Mouse (Mus musculus) adrenal gland (tissue): ENCODE measurements around the gene Gm27021.

Experiments used
- intact Hi-C: fragments of 180-260 bp; cut with DNase I; formaldehyde crosslinking; loops from one replicate; pipeline ENCODE4 v1.15.1; 2025

The Gm27021 gene

GRCm38 (mm10) chr8:120644663-120645062, 23.2 kb downstream of the Gm27021 start:
- intact Hi-C loops, result no loop called here

DNA sequence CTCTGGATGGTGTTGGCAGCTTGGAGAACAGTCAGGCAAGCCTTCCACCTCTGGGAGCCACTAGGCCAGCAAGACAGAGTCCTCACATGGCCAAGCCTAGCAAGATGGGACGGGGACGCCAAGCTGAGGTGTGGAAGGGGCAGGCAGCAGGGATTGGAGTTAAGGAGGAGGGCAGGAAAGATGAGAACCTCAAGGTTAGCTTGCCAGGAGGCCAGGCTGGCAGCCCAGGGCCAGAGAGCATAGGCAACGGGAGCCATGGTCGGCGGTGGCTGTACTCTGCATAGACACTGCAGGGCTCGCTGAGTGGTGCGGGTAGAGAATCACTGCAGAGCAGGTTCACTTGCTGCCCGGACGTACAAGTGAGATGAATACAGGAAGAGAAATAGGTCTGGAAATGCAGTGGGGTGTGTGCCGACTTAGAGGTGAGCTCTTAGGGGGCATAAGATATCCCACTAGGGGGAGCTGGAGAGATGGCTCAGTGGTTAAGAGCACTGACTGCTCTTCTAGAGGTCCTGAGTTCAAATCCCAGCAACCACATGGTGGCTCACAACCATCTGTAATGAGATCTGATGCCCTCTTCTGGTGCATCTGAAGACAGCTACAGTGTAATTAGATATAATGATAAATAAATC, 25.7 kb downstream of the Gm27021 start:
- intact Hi-C loops, result no loop called here

DNA sequence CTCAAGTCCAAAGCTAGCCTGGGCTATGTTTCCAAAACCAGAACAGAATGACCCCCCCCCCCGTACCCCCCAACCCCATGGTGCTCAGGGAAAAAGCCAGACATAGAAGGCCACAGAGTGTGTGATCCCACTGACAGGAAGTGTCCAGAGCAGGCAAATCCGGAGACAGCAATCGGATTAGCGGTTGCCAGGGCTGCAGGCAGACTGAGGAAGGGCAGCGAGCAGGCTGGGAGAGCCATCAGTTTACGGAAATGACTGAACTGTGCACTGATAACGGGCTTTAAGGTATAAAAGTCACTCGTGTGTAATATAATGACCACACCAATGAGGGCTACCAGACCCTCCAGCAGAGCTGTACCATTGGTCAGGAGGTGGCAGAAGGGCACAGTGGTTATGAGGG, 26.6 kb downstream of the Gm27021 start:
- intact Hi-C loops, result no loop called here

DNA sequence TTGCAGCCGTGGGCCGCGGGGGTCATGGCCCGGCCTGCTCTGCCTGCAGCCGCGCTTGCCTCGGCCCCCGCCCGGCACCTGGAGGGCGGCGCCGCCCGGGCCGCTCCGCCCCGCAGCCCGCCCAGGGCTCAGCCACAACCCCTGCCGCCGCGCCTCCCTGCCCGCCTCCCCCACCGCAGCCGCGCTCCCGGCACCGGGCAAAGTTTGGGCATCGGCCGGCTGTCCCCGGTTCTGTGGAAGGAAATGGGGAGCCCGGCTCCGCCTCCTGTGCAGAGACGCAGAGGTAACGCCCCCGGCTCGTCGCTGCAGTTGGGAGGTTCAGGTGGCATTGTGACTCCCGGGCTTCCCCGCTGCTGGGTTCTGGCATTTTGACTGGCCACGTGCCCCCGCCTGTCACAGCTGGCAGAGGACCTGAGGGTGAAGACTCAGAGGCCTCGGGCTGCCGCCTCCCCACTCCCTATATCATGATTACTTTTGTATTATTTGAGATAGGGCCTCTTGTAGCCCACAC, 33.5 kb downstream of the Gm27021 start:
- intact Hi-C loops, result no loop called here

- intact Hi-C loops, result no loop called here
Measured at GRCm38 (mm10) chr8:120633665-120634271, 34.1 kb downstream of the Gm27021 start.

- intact Hi-C loops, result no loop called here
Measured at GRCm38 (mm10) chr8:120632969-120633664, 34.8 kb downstream of the Gm27021 start.

GRCm38 (mm10) chr8:120631441-120632375, 36.2 kb downstream of the Gm27021 start:
- intact Hi-C loops, result no loop called here

DNA sequence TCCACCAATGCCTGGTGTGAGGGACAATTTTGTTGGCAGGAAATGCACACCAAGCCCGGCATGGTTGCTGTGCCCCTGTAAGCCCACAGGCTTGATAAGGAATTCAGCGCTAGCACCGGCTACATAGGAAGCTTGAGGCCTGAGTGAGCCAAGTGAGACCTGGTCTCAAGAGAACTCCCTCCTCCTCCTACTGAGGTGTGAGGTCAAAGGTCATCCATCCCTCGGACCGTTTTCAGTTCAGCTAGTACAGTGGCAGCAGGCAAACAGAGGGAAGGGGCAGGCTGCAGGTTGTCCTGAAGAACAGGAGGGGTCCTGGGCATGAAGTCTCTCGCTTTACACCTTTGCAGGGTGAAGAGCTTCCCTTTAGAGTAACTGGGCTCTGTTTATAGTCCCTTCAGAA, 37.0 kb downstream of the Gm27021 start:
- intact Hi-C loops, result no loop called here

DNA sequence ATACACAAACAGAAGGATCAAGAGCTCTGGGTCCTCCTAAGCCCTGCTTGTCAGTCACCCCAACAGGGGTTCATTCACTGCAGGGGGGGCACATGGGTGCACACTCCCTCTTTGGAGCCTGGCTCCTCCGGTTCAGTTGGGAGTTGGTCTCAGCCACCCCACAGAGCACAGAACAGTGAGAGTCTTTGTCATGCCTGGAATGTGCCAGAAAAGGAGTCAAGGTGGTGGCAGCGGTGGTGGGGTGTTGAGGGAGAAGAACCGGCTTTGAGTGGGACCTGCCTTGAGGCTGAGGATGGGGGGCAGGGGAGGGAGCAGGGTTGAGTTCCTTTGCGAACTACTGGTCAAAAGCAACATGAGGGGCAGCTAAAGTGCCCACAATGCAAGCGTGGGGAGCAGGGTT, 37.8 kb downstream of the Gm27021 start:
- intact Hi-C loops, result no loop called here

GRCm38 (mm10) chr8:120627298-120627697, 40.6 kb downstream of the Gm27021 start:
- intact Hi-C loops, result no loop called here

DNA sequence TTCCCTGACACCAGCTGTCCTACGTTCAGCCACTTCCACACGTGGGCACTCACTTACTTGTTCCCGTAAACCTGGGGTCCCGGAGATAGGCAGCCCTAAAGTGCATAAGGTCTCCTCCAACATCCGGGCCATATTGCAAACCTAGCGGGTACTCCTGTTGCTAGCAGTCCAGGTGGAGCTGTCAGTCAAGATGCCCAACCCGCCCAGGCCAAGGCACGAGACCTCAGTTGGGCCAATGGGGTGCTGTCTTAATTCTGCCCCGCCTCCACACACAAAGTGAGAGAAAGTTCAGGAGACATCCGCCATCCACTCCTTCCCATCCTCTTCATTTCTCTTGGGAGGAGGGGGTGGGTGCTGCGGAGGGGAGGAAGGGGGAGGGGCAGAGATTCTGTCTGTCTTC, 41.4 kb downstream of the Gm27021 start:
- intact Hi-C loops, result no loop called here

DNA sequence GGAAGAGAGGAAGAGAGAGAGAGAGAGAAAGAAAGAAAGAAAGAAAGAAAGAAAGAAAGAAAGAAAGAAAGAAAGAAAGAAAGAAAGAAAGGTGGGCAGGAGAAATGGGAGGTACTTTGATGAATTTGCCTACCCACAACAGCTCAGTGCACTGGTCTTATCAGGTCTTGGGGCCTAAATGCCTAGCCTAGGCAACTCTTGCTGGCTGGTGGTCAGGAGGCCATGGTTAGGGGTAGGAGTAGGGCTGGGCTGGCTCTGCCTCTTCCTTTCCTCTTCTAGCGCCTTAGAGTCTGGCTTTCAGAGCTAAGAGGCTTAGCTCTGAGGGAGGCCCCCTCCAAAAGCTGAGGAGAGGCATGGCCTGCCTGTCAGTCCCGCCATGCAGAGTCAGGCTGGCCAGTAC, 44.3 kb downstream of the Gm27021 start:
- intact Hi-C loops, result no loop called here

GRCm38 (mm10) chr8:120622161-120622560, 45.7 kb downstream of the Gm27021 start:
- intact Hi-C loops, result no loop called here

- intact Hi-C loops, result no loop called here
Measured at GRCm38 (mm10) chr8:120620441-120620840, 47.4 kb downstream of the Gm27021 start.

- intact Hi-C loops, result no loop called here
Measured at GRCm38 (mm10) chr8:120619235-120620180, 48.4 kb downstream of the Gm27021 start.

DNA sequence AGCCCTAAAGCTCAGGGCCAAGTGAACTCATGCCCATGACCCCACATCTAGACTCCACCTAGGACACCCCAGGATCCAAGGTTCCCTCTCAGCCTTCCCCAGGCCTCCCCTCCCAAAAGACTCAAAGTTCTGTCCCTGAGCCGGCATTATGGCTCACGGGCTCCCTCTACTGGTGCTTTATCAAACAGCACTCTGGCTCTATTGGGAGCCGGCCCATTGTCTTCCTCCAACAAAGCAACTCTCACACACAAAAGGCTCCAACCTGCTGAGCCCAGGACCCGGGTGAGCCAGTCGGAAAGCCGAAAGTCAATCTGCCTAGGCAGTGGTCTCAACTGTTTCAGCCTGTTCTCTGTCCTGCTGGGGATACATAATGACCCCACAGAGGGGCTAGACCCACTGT, 49.8 kb downstream of the Gm27021 start:
- intact Hi-C loops, result no loop called here

DNA sequence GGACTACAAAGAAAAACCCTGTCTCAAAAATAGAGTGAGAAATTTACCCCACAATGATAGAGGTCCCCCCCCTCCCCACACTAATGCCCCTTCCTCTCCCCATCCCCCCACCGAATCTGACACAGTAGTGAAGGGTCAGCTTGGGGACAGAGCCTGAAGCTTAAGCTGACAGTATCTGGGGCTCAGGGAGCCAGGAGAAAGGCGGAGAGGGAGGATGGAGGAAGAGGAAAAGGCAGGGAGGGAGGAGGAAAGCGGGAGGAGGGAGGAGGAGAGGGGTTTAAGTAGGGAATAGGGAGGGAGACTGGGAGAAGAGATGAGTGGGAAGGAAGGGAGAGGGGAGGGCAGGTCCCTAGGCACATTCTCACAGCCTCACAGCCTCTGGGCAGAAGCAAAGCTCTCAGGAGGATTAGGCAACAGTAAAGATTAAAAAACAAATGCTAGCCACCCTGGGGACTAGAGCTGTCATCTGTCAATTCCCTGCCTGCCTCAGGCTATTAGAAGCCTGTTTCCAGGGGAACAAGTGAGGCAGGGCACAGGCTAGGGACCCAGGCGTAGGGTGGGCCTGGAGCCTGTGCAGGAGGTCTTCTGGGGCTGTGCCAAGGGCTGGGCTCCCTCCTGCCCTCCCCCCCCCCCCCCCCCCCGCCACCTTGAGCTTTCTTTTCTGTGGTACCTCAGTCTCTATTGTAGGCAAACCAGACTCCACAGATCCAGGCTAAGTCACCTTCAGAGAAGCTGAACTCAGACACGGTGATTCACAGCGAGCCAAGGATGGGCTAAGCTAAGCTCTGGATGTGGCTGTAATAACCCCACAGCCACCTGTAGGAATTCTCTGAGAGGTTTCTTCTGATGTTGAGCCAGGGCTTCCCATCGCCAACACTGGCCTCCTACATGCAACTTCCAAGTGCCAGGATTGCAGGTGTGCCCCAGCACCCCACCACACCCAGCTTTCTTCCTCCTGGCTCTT, 50.9 kb downstream of the Gm27021 start:
- intact Hi-C loops, result no loop called here

GRCm38 (mm10) chr8:120614491-120614890, 53.4 kb downstream of the Gm27021 start:
- intact Hi-C loops, result no loop called here

DNA sequence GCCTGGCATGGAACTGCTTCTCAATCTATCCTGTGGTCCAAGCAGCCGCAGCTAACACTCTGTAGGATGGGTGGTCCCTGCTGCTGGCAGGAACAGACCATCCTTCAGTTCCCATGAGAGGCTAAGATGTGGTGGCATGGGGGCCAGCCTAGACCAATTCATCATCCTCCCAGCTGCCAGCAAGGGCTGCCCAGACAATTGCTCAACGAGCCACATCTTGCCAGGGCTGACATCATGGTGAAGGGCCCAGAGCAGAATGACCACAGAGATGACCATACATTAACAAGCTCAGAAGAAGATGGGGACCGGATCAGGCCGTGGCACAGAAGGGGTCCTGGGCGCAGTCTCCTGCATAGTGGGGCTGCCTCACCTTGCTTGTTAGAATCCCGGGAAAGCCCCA, 57.1 kb downstream of the Gm27021 start:
- intact Hi-C loops, result no loop called here
